Mouse (Mus musculus): ENCODE data around the gene Pxmp4. TPM values are rescaled to one million over a fixed set of nuclear protein-coding genes. Genes with fewer than 3 reads are reported as not detected.

Gene Pxmp4
- total RNA-seq, 4 experiments from 2014 or later = 10.1 to 13.4 (median 12.2) TPM

DNA sequence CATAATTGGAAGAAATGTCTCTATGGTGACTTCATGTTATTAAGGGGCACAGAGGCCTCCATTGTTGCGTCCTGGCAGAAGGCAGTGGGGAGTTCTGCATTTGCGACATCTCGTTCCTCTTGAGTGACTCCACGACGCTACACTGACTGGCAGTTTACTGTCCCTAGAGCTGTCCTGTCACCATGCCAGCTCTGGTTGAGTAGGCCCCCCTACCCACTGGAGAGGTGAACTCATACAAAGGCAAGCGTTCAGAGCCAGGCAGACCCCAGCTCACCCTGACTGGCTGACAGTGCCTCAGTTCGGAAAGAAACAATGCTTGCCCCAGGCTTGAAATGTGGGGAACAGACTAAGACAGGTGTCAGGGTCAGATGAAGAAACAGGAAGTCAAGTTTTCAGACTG is 29.2 kb downstream of the Pxmp4 start:
- no peak for DNase-seq (ENCODE audit: low spot score in 2 of 2)

GRCm38 (mm10) chr2:154572996-154573395 is 30.5 kb downstream of the Pxmp4 start:
- no peak for DNase-seq (ENCODE audit: low spot score in 2 of 2)

- DNase-seq (ENCODE audit: low spot score in 2 of 2) = no peak
These were observed 31.5 kb downstream of the Pxmp4 start for GRCm38 (mm10) chr2:154571976-154572375.

- DNase-seq (ENCODE audit: low spot score in 2 of 2) = no peak
These were observed 32.2 kb downstream of the Pxmp4 start for GRCm38 (mm10) chr2:154571266-154571665.

GRCm38 (mm10) chr2:154570666-154571065 is 32.8 kb downstream of the Pxmp4 start:
- no peak for DNase-seq (ENCODE audit: low spot score in 2 of 2)

DNA sequence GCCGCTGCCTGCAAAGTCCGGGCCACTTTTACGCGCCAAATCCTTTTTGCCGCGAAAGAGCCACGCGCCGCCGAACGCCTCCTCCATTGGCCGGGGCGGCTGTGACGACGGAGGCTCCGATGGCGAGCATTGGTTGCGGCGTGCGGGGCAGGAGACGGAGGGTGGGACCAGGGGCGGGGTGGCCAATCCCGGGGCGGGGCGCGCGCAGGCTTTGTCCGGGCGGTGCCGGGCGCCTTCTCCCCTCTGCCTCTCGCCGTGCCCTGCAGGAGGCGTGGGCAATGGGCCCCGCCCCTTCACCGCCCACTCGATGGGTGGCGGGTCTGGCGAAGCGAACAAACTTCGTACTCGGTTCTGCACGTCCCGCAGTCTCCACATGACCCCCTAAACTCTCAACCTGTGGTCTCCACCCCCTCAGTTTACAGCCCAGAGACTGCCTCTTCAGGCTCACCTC is 33.6 kb downstream of the Pxmp4 start, which contains the start of gene E2f1:
TSS of gene E2f1 (minus strand) at position 57 of the 451 bp plus-strand sequence.
- DNase-seq (ENCODE audit: low spot score in 2 of 2) = peak; percentile 82 to 87

DNA sequence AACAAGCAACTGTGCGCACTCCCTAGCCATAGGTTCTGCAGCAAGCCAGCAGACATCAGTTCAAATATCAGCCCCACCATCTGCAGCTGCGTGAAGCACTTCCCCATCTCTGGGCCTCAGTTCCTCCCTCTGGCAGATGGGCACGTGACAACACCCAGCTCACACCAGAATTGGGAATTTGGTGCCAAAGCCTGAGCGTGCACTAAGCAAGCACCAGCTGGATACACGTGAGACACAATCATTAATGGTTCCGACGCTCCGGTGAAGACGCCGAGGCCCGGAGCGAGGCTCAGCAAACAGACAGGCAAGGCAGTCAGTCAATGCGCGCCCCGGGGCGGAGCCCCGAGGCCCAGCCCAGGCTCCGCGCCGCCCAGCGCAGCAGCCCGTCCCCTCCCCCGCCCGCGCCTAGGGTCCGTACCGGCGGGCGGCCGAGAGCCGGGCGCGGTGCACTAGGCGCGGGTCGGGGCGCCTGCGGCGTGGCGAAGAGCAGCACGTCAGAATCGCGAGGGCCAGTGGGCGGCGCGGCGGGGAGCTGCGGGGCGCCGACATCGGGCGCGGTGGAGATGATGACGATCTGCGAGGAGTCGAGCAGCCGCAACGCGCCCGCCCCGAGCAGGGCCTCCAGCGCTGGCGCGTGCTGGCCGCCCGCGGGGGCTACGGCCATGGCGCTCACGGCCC is 34.3 kb downstream of the Pxmp4 start:
- DNase-seq (ENCODE audit: low spot score in 2 of 2) = peak in 1 of 2 experiments; percentile 18

DNA sequence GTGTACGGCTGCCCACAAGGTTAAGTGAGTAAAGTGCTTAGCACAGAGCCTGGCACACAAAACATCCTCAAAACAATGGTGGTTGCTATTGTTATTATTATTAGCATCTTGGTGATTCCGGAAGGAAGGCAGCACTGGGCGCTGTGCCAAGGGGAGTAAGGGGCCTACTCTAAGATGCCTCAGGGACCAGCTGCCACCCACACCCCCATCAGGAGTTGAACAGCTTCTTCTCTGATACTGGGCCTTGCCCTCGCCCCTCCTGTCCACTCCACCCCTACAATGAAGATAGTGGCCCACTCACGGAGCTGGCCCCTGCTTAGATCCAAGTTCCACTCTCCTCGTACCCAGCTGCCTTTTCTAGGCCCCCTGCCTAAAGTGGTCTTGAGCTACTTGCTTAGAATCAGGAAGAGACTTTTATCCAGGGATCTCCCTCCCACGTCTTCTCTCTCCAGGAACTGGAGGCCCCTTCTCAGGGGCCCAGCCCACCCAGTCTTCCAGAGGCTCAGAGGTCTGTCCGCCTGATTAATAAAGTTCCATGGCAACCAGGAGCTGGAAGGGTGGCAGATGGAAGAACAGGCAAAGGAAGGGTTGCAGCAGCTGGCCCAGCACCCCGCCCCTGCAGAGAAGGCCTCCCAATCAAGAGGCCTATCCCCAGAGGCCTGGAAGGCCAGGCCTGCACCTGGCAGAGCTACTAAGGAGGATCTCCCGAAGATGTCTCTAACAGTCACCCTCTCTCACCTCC is 35.0 kb downstream of the Pxmp4 start:
- DNase-seq (ENCODE audit: low spot score in 2 of 2) = no peak

- DNase-seq (ENCODE audit: low spot score in 2 of 2) = no peak
These were observed 35.7 kb downstream of the Pxmp4 start for GRCm38 (mm10) chr2:154567766-154568165.

- no peak for DNase-seq (ENCODE audit: low spot score in 2 of 2)
These were observed 36.9 kb downstream of the Pxmp4 start for GRCm38 (mm10) chr2:154566641-154567040.

DNA sequence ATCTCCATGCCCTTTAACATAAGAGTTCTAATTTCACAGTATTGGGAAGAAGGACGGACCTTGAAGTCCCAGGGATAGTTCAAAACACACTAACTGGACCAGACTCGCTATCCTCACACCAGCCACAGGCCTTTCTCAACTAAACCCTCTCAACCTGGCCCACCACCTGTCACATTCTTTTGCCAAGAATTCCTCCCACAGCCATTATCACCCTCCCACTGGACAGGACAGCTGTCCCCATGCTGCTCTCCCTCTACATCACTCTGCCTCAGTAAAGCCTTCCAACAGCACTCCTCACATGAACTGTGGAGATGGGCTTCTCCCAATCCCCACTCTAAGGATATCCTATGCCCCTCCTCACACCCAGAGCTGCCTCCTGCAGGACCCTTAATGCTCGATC is 37.9 kb downstream of the Pxmp4 start:
- no peak for DNase-seq (ENCODE audit: low spot score in 2 of 2)

- no peak for DNase-seq (ENCODE audit: low spot score in 2 of 2)
These were observed 39.8 kb downstream of the Pxmp4 start for GRCm38 (mm10) chr2:154563612-154564170.

DNA sequence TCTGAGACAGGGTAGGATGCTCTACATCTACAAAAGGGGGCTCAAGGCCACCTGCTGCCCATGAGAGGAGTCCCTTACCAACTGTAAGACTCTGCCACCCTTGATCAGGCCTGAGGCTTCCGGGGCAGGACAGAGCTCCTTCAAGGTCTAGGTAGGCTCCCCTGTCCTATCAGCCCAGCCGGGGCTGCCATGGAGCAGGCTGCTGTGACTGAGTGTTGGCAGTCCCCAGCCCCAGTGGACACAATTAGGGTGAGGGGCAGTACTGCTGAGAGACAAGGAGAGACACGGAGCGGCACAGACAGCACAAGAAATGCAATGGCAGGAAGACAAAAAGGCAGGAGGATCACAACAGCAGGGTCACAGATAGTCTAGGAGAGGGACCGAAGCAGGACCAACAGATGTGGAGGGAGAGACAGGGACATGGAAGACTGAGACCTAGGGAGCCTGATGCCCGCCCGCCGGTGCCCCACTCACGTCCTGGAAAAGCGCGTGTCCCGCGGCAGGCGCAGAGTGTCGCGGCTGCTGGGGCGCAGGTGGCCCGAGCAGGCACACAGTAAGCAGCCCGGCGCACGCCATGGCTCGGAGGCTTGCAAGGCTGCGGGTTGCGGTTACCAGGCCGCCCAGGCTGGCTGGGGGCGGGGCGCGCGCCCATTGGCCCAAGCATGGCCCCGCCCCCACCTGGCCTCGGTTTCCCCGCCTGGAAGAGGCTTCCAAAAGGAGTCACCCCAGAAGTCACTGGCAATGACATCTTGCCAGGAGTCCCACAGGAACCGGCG is 45.1 kb downstream of the Pxmp4 start, which contains the start of gene Necab3:
TSS of gene Necab3 (minus strand) at position 627 of the 776 bp plus-strand sequence.
- DNase-seq (ENCODE audit: low spot score in 2 of 2) = peak in 1 of 2 experiments; percentile 20

DNA sequence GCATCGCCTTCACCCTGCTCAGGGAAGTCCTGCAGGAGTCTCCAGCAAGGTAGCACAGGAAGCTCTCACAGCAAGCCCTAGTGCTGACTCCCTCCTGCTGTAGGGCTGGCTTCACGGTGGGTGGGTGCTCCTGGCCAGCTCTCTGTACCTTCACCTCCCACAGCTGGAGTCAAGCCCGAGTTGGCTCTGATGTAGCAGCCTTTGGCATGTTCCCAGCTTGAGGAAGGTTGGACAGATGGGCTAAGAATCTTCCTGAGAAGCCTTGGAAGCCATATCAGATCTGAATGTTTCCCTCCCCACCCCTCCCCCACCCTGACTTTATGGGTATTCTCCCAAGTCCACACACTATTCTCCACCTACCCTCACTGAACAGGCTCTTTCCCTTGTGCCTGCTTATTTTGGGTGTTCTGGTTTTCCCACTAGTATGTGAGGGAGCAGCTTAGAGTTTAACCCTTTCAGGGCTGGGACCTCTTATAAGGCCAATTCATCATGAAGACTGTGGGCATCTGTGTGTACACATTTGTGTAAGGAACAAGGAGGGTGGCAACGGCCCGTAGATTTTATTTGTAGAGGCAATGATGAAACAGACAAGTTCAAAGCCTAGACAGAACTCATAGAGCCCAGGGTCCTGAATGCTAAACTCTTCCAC is 46.2 kb downstream of the Pxmp4 start:
- DNase-seq (ENCODE audit: low spot score in 2 of 2) = no peak

DNA sequence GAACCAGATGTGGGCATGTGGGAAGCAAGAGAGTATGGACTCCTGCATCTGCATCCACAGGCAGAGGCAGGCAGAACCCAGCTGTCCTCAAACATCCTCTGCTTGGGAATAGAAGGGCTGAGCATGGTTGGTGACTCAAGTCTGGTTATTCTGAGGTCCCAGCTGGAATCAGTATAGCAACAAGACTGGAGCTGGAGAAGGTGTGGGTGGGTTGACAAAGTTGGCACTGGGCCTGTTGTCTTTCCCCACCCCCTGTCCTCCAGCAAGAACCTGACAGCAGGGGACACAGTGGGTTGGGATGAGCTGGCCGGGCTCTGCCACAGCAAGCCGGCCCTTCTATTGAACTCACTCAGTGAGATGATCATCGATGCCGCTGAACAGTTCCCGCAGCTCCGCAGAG is 48.3 kb downstream of the Pxmp4 start:
- DNase-seq (ENCODE audit: low spot score in 2 of 2) = no peak

DNA sequence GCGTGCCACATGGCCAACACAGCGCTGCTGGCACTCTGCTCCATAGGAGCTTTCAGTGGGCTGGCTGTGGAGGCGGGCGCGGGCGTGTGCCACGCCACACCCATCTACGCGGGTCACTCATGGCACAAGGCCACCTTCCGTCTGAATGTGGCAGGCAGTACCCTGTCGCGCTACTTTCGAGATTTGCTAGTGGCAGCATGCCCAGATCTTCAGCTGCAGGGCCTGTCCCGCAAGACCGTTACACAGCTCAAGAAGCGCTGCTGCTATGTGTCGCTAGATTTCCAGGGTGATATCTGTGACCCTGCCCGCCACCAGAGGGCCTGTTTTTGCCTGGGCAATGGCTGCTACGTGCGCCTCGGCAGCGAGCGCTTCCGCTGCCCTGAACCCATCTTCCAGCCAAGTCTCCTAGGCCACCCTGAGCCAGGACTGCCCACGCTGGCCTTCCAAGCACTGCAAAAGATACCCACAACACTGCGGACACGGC is 51.0 kb downstream of the Pxmp4 start:
- peak; percentile 57 to 72 for DNase-seq (ENCODE audit: low spot score in 2 of 2)

DNA sequence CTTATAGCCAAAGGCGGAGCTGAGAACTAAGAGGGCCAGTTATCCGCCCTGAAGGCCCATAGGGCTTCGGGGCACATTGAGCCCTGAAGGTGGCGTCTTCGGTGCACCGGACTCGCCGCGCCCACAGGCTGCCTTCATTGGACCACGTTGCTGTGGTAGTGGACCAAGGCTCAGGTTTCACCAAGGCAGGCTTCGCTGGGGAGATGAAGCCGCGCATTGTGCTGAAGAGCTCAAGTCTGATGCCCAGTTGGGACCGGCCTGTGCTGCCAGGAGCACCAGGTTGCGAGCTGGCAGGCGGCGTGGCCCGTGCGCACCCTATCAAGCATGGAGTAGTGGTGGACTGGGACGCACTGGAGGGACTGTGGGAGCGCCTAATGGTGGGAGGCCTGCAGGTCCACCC is 51.6 kb downstream of the Pxmp4 start:
- DNase-seq (ENCODE audit: low spot score in 2 of 2) = peak in 1 of 2 experiments; percentile 15

- DNase-seq (ENCODE audit: low spot score in 2 of 2) = no peak
These were observed 52.0 kb downstream of the Pxmp4 start, which contains the start of gene Actl10 for GRCm38 (mm10) chr2:154551476-154551875. TSS of gene Actl10 (plus strand) at chr2:154551776.

DNA sequence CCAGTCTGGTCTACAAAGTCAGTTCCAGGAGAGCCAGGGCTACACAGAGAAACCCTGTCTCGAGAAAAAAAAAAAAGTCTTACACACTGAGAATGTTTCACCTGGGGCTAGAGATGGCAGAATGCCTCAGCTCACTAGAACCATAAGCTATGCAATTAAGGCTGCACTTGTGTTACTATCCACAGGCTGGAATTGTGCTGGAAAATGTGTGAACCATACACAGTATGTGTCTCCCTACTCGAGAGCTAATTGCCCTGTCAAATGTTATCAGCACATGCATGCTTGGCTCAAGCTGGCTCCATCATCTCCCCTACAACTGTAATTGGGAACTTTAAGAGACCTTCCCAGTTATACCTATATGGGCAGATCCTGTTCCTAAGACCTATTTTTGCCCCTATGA is 52.6 kb downstream of the Pxmp4 start:
- DNase-seq (ENCODE audit: low spot score in 2 of 2) = no peak

DNA sequence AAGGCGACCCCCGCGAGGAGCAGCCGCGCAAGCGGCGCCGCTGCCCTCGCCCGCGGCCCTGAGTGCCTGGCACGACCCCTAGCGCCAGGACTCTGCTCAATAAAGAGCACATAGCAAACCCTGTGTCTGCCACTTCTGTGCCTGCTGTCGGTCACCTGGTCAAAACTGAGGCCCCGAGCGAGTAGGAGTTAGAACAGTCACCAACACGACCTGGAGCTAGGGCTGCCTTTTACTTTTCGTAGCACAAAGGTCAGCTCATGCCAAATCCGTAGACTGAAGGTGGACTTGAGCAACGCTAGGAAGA is 53.7 kb downstream of the Pxmp4 start:
- DNase-seq (ENCODE audit: low spot score in 2 of 2) = no peak
